Mouse (Mus musculus) retina, postnatal 7 days (tissue): ENCODE measurements around the gene Tcta.
"Not testable (repeated sequence)": the region's sequence is repeated elsewhere in the genome, so short reads cannot be mapped to it uniquely, and the experiment has no call there.

ENCODE experiments used
- DNase-seq: peaks from one replicate; pipeline ENCODE4 v3.0.0-alpha.2; 2012; ENCODE audit warnings: low read depth, low spot score

The Tcta gene

DNA sequence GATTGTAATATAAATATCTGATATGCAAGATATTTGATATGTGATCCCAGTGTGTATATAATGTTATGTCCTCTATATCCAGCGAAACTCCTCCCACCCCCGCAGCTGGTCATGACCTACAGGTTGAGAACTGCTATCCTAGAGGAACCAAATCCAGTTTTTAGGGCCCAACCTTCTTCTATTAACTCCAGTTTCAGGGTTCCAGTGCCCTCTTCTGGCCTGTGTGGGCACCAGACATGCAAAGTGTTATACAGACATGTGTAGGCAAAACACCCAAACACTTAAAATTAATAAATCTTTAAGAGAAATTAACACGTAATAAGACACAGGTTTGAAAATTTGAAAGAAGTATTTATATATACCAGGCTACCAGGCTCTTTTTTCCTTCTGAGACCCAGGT lies 11.6 kb upstream of the Tcta start:
- no peak for DNase-seq

GRCm38 (mm10) chr9:108308141-108308540 lies 2.2 kb upstream of the Tcta start:
- DNase-seq: no peak

- no peak for DNase-seq
These were observed 1.3 kb upstream of the Tcta start for GRCm38 (mm10) chr9:108307021-108307807.

DNA sequence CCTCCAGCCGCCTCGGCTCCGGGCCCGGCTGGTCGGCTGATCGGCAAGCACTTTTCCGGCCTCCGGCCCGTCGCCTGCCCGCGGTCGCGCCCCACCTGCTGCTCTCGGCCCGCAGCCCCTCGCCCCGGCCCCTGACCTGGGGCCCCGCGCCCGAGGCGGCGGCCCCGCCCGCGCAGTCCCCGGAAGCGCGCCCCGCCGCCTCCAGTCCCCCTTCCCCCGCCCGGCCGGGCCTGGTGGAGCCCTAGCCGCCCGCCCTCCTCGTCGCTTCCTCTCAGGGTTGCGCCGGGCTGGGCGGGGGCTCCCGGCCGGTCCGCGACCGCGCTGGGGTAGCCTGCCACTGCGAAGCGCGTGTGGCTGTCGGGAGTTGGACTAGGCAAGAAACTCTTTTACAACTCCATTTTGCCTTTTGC lies 616 bp upstream of the Tcta start:
- DNase-seq: peak; percentile 61

- no peak for DNase-seq
These were observed 790 bp downstream of the Tcta start for GRCm38 (mm10) chr9:108305170-108305569.

DNA sequence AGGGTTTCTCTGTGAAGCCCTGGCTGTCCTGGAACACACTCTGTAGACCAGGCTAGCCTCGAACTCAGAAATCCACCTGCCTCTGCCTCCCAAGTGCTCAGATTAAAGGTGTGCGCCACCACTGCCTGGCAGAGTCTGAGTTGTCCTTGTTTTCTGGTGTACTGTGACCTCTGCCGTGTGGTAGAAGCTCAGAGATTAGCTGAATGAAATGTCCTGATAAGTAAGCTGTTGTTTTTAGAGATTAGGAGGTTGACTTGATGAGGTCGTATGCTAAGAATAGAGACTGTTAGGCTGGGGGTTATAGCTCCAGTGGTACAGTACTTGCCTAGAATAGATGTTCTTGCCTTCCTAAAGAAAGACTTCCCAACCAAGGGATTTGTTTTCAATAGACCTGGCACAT lies 1.2 kb downstream of the Tcta start:
- DNase-seq: no peak

GRCm38 (mm10) chr9:108301853-108302252 lies 4.1 kb downstream of the Tcta start:
- no peak for DNase-seq

DNA sequence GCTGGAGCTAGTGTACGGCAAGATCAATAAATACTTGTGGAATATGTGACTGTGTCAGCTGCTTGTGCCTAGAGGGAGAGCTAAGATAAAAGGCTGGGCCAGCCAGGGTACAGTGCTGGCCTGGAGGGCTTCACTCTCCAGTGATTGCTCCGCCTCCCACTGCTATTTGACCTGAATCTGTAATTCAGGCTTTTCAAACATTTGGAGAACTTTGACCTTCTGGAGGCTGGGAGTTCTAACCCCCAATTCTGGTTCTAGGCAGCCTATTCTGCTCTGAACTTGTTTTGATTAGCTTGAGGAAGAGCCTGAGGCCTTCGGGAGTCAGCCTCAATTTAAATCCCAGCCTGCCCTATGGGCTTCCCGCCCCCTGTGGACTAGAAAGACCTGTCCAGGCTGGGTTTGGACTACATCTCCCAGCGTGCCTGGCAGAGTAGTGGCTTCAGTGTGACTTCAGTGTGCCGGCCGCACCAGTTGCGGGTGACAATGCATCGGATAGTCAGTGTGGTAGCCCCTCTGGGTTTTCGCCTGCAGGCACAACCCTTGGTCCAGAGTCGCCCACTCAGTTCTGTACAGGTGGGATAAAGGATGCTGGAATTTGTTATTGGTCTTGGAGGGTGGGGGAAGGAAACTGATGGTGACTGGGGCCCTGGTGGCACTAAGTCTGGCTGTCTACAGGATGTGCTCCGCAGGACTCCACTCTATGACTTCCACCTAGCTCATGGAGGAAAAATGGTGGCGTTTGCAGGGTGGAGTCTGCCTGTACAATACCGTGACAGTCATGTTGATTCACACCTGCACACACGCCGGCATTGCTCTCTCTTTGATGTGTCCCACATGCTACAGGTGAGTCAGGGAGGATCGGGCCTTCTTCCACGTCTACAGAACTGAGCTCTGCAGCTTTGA lies 9.3 kb downstream of the Tcta start, which contains the start of gene Amt:
Gene Amt, plus strand, starts transcription at position 401 of the 903 bp plus-strand sequence.
- no peak for DNase-seq

GRCm38 (mm10) chr9:108290773-108291172 lies 15.2 kb downstream of the Tcta start:
- no peak for DNase-seq

DNA sequence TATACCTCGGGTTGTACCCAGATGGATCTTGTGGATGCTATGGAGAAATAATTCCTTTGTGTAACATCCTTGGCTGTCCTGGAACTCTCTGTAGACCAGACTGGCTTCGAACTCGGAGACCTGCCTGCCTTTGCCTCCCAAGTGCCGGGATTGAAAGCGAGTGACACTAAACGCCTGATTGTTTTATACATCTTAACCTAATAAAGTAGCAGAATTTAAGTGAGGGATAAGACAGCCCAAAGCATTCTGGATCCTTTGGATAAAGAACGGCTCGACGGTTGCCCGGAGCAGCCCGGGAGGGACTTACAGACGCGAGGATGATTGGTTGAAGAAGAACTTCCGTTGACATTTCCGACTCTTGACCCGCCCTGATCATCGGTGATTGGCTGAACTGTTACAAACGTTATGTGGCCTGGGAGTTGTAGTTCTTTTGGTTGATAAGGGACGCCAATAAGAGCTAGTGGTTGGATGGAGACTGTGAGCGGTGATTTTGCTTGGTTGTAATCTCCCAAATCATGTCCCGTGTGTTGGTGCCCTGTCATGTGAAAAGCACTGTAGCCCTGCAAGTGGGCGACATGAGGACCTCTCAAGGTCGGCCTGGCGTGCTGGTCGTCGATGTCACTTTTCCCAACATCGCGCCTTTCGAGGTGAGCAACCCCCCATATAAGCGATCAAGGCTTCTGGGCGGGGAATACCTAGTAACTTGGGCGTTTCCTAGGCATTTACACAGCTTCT lies 15.8 kb downstream of the Tcta start, which contains the start of gene Nicn1:
Gene Nicn1, plus strand, starts transcription at position 414 of the 735 bp plus-strand sequence.
- peak; percentile 91 for DNase-seq

GRCm38 (mm10) chr9:108289347-108289746 lies 16.6 kb downstream of the Tcta start:
- DNase-seq: no peak

- not testable (repeated sequence) for DNase-seq
These were observed 18.3 kb downstream of the Tcta start for GRCm38 (mm10) chr9:108287526-108288238.

DNA sequence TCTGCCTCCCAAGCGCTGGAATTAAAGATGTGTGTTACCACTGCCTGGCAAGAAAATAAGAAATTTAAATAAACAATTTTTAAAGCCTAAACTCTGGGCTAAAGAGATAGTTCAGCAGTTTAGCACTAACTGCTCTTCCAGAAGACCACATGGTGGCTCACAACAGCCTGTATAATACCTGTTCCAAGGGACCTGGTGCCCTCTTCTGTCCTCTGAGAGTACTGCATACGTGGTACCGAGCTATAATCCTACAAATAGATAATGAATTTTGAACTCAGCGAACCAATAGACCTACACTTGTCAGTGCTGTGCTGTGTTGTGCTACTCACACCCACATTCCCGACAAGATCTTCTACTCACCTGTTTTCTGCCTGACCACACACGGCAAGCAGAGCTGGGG lies 21.6 kb downstream of the Tcta start:
- peak; percentile 72 for DNase-seq

GRCm38 (mm10) chr9:108280071-108280828 lies 25.7 kb downstream of the Tcta start:
- no peak for DNase-seq

GRCm38 (mm10) chr9:108278697-108279450 lies 27.1 kb downstream of the Tcta start:
- no peak for DNase-seq

DNA sequence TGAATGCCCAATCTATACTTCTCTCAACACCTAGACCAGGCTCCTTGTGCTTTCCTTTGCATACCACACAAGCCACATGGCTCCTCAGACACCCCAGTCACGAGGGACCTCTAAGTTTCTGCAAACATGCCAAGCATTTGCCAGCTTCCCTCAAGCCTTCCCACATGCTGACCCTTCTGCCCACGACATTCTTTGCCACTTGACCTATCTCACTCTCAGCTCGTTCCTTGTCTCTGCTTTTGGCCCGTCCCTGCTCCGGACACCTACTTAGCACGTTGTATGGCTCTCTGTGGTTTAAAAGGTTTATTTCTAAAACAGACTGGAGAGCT lies 30.7 kb downstream of the Tcta start:
- no peak for DNase-seq

DNA sequence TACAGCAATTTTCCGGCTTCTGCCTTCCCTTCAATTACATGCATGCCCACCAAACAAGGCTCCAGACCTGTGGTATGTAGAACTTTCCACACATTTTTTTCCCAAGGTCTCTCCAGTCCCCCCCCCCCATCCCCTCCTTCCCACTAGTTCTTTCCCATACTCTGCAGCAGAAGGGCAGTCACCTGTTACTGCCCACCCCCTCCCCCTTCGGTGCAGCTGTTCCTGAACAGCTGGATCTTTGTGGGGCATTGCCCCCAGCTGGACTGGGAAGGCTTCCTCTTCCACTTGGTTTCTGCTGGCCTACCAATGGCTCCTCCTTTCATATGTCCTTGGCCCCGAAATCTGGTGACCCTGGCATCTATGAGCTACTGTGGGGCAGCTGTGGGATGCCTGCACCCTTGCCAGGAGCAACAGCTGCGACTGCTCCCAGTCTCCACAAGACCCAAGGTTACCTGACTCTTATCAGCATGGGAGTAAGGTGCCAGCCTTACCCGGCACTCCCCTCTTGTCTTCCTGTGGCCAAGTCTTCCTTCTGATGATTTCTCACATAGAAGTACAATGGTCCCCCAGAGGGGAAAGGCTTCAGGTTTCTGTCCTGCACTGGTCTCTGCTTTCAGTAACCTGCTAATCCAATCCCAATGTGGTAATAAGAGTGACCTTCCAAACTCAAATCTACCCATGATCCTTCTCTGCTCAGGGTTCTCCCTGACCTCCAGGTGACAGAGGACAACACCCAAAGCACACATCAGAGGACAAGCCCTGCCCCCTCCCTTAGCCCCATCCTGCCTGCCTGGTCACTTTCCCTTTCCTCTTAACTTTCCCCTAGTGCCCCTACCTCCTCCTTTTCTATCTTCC lies 31.3 kb downstream of the Tcta start:
- no peak for DNase-seq

- DNase-seq: no peak
These were observed 32.5 kb downstream of the Tcta start for GRCm38 (mm10) chr9:108273485-108273884.

DNA sequence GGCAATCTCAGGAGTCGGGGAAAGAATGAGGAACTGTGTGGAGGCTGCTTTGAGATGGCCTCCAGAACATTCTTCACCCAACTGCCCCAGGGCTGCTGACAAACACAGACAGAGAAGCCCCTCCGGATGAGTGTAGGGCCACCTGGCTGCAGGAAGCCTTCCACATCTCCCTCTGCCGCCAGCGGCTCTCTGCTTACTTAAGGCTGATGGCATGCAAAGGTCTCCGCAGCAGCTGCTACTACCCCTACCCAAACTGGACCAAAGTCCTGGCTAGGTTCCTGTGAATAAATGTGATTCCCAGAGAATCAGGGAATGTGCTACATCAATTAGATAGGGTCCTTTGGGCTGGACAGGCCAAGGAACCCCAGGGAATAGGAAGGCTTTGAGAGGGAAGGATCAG lies 33.3 kb downstream of the Tcta start:
- DNase-seq: no peak
